In genomic region chr16:32277308-32278256, GRCm38 (mm10) we compare ENCODE assay signal across 7 mouse cellular contexts. TPM values are rescaled to one million over a fixed set of nuclear protein-coding genes. Genes with fewer than 3 reads are reported as not detected.
DNase-seq lines count a peak whose midpoint lies in the region; ATAC-seq and TF ChIP-seq lines count a peak whose summit lies in the region.

Gene Rnf168, plus strand, starts transcription at chr16:32277459.

- peak; percentile 47 for TF ChIP-seq POLR2A in kidney, adult 2 months (IDR thresholded peaks at IDR 0.05; ENCODE audit: low read depth, low read length)
- peak; percentile 40; the same call in 1 of the 2 replicates for TF ChIP-seq POLR2A in spleen, adult 2 months (IDR thresholded peaks at IDR 0.05; ENCODE audit: low read depth, low read length)

- DNase-seq in adrenal gland, postnatal 14 days = peak; percentile 95
- DNase-seq in embryonic facial prominence, embryonic 11.5 days (ENCODE audit: low spot score) = peak; percentile 96
- DNase-seq in heart, adult 18-20 months = peak; percentile 95 to 96
- DNase-seq in kidney, adult 2 months = peak; percentile 95
- peak; percentile 41 to 82 for DNase-seq in spleen, adult 2 months (ENCODE audit: low read depth in 1 of 2, low spot score in 2 of 2)

- peak within 1 kb of the TSS; percentile 91 for H3K9ac ChIP-seq in embryonic facial prominence, embryonic 11.5 days (replicated peaks; ENCODE audit: low read length)
- H3K9ac ChIP-seq in limb, embryonic 12.5 days (replicated peaks) = peak within 1 kb of the TSS; percentile 93
- H3K9ac ChIP-seq in midbrain, embryonic 15.5 days = peak within 1 kb of the TSS; percentile 61

- TF ChIP-seq CTCF in kidney, adult 2 months (conservative IDR thresholded peaks at IDR 0.05; ENCODE audit: insufficient read depth, insufficient read length, low read depth, low read length) = no peak
- TF ChIP-seq CTCF in spleen, adult 2 months (IDR thresholded peaks at IDR 0.05; ENCODE audit: extremely low read depth, insufficient read depth, insufficient read length, insufficient replicate concordance) = no peak

- under 1% methylated on average over 65 of the region's 75 CpGs for WGBS in embryonic facial prominence, embryonic 11.5 days
- WGBS in kidney, adult 2 months = under 1% methylated on average over 75 of the region's 75 CpGs
- WGBS in limb, embryonic 12.5 days = under 1% methylated on average over 72 of the region's 75 CpGs
- WGBS in midbrain, embryonic 15.5 days = under 1% methylated on average over 75 of the region's 75 CpGs
- whole genome bisulfite sequencing in spleen, adult 2 months = under 1% methylated on average over 75 of the region's 75 CpGs

- no peaks in the 10 kb centered on the region for H3K27me3 ChIP-seq in embryonic facial prominence, embryonic 11.5 days (ENCODE audit: control insufficient read depth, insufficient read depth, low read length)
- no peaks in the 10 kb centered on the region for H3K27me3 ChIP-seq in kidney, adult 2 months (replicated peaks; ENCODE audit: control insufficient read depth, insufficient read depth, low read length)
- no peaks in the 10 kb centered on the region for H3K27me3 ChIP-seq in limb, embryonic 12.5 days
- H3K27me3 ChIP-seq in midbrain, embryonic 15.5 days (replicated peaks) = no peaks in the 10 kb centered on the region
- no peaks in the 10 kb centered on the region for H3K27me3 ChIP-seq in spleen, adult 2 months (ENCODE audit: control insufficient read depth, insufficient read depth, low read length)

- H3K36me3 ChIP-seq in embryonic facial prominence, embryonic 11.5 days (replicated peaks; ENCODE audit: control insufficient read depth, insufficient read depth, low read depth, low read length) = no peaks in the 10 kb centered on the region; the same call in 1 of the 2 replicates
- no peaks in the 10 kb centered on the region for H3K36me3 ChIP-seq in kidney, adult 2 months (ENCODE audit: control insufficient read depth, insufficient read depth, low read length)
- H3K36me3 ChIP-seq in limb, embryonic 12.5 days = peaks cover 27% of the 10 kb centered on the region
- H3K36me3 ChIP-seq in midbrain, embryonic 15.5 days (replicated peaks) = no peaks in the 10 kb centered on the region
- H3K36me3 ChIP-seq in spleen, adult 2 months (ENCODE audit: control insufficient read depth, insufficient read depth, low read length) = peaks cover 4% of the 10 kb centered on the region; the same call in 1 of the 2 replicates

- ATAC-seq in embryonic facial prominence, embryonic 11.5 days (replicated peaks; ENCODE audit: insufficient number of reproducible peaks, low FRiP score, low TSS enrichment, low read depth) = peak; percentile 90
- peak; percentile 80 for ATAC-seq in limb, embryonic 12.5 days (ENCODE audit: insufficient number of reproducible peaks, insufficient read depth, low FRiP score, low TSS enrichment, low read depth)
- ATAC-seq in midbrain, embryonic 15.5 days (replicated peaks) = peak; percentile 93

- H3K4me2 ChIP-seq in embryonic facial prominence, embryonic 11.5 days (ENCODE audit: low read depth, low read length) = peak within 1 kb of the TSS; percentile 68
- peak within 1 kb of the TSS; percentile 76 for H3K4me2 ChIP-seq in limb, embryonic 12.5 days
- H3K4me2 ChIP-seq in midbrain, embryonic 15.5 days = peak within 1 kb of the TSS; percentile 67

- H3K27ac ChIP-seq in embryonic facial prominence, embryonic 11.5 days (replicated peaks; ENCODE audit: low read depth, low read length) = peak within 1 kb of the TSS; percentile 92
- peak within 1 kb of the TSS; percentile 92 for H3K27ac ChIP-seq in kidney, adult 2 months (ENCODE audit: insufficient read depth, low read depth, low read length)
- peak within 1 kb of the TSS; percentile 95 for H3K27ac ChIP-seq in limb, embryonic 12.5 days
- H3K27ac ChIP-seq in midbrain, embryonic 15.5 days = peak within 1 kb of the TSS; percentile 92
- H3K27ac ChIP-seq in spleen, adult 2 months (ENCODE audit: insufficient read depth, low read length) = peak within 1 kb of the TSS; percentile 97

- H3K4me1 ChIP-seq in embryonic facial prominence, embryonic 11.5 days (ENCODE audit: control insufficient read depth, insufficient read depth, low read length) = no peaks in the 10 kb centered on the region
- H3K4me1 ChIP-seq in kidney, adult 2 months (ENCODE audit: control insufficient read depth, insufficient read depth, low read length) = 0 out of 2 replicates have a peak, but pooled peaks cover 4% of the 10 kb centered on the region
- H3K4me1 ChIP-seq in limb, embryonic 12.5 days (replicated peaks) = peaks cover 10% of the 10 kb centered on the region; the same call in 1 of the 2 replicates
- H3K4me1 ChIP-seq in midbrain, embryonic 15.5 days = peaks cover 42% of the 10 kb centered on the region
- peaks cover 16% of the 10 kb centered on the region; the same call in 1 of the 2 replicates for H3K4me1 ChIP-seq in spleen, adult 2 months (ENCODE audit: control insufficient read depth, insufficient read depth, insufficient read length)

- peak within 1 kb of the TSS; percentile 87 for H3K4me3 ChIP-seq in embryonic facial prominence, embryonic 11.5 days (ENCODE audit: low read depth, low read length)
- H3K4me3 ChIP-seq in kidney, adult 2 months (ENCODE audit: insufficient read depth, low read depth, low read length) = peak within 1 kb of the TSS; percentile 85
- H3K4me3 ChIP-seq in limb, embryonic 12.5 days (replicated peaks) = peak within 1 kb of the TSS; percentile 87
- peak within 1 kb of the TSS; percentile 73 for H3K4me3 ChIP-seq in midbrain, embryonic 15.5 days
- peak within 1 kb of the TSS; percentile 95 for H3K4me3 ChIP-seq in spleen, adult 2 months (ENCODE audit: extremely low read depth, insufficient read depth, insufficient read length)

- H3K9me3 ChIP-seq in embryonic facial prominence, embryonic 11.5 days (replicated peaks; ENCODE audit: control insufficient read depth, low read length) = no peaks in the 10 kb centered on the region
- H3K9me3 ChIP-seq in limb, embryonic 12.5 days = peaks cover 6% of the 10 kb centered on the region; the same call in 1 of the 2 replicates
- H3K9me3 ChIP-seq in midbrain, embryonic 15.5 days = no peaks in the 10 kb centered on the region

RNA-seq across cellular contexts. Expression of gene Rnf168, which starts in this region (rescaled TPM):
- total RNA-seq in adrenal gland, postnatal 14 days (2021) = 22.2 and 22.8 TPM in 2 replicates
- polyA plus RNA-seq in embryonic facial prominence, embryonic 11.5 days (2014; fragmentation: Nextera tagmentation; extraction: Ambion mirVana) = 25.4 and 26.0 TPM in 2 replicates
- total RNA-seq in heart, adult 18-20 months (2021) = 10 to 100 TPM; 12.6 to 12.8 TPM
- 6.0 and 6.4 TPM in 2 replicates for polyA plus RNA-seq in kidney, adult 2 months (2012; rRNA removed)
- polyA plus RNA-seq in limb, embryonic 12.5 days (2016; fragmentation: Nextera tagmentation; extraction: Ambion mirVana) = 35.7 and 39.7 TPM in 2 replicates
- polyA plus RNA-seq in midbrain, embryonic 15.5 days (2015; fragmentation: Nextera tagmentation; extraction: Ambion mirVana) = 28.4 and 30.5 TPM in 2 replicates
- 5.6 and 7.1 TPM in 2 replicates for polyA plus RNA-seq in spleen, adult 2 months (2012; rRNA removed)

Comparison
In these comparisons a context has a peak if more than half of its experiments do, and no peak if none do; other contexts are left out.
1. Peak in every context shown above with its lines: DNase-seq, ATAC-seq, H3K4me3 ChIP-seq and H3K27ac ChIP-seq.